Mouse (Mus musculus) stomach, embryonic 16.5 days (tissue): ENCODE measurements around the gene Lrrd1. TPM values are rescaled to one million over a fixed set of nuclear protein-coding genes. Genes with fewer than 3 reads are reported as not detected.
A peak's percentile ranks its signal among the peaks of the same experiment; 100 is the strongest.
"Not testable (repeated sequence)": the region's sequence is repeated elsewhere in the genome, so short reads cannot be mapped to it uniquely, and the experiment has no call there.

Experiments
- ATAC-seq: fragments of 200-750 bp; cut with Nextera tagmentation; 2 replicates; pipeline ENCODE4 v1.8.0; 2017; ENCODE audit warnings: moderate number of reproducible peaks, moderate TSS enrichment; ENCODE audit not compliant: insufficient read depth, low FRiP score
- H3K27ac ChIP-seq: fragments of 300-500 bp; sonication (generic); 2 replicates; pipeline ENCODE4 v1.5.1; 2014; ENCODE audit warnings: low read length
- H3K27me3 ChIP-seq: fragments of 300-500 bp; sonication (generic); 2 replicates; pipeline ENCODE4 v1.6.1; 2014; ENCODE audit warnings: low read length, control low read depth, mixed read lengths; ENCODE audit not compliant: control insufficient read depth, insufficient read depth
- H3K36me3 ChIP-seq: fragments of 300-500 bp; sonication (generic); 2 replicates; pipeline ENCODE4 v1.6.1; 2014; ENCODE audit warnings: low read length; ENCODE audit not compliant: control insufficient read depth, insufficient read depth
- H3K4me1 ChIP-seq: fragments of 300-500 bp; sonication (generic); 2 replicates; pipeline ENCODE4 v1.6.1; 2014; ENCODE audit warnings: low read length, control low read depth, mixed read lengths; ENCODE audit not compliant: control insufficient read depth, insufficient read depth
- H3K4me2 ChIP-seq: fragments of 300-500 bp; sonication (generic); 2 replicates; pipeline ENCODE4 v1.6.1; 2014; ENCODE audit warnings: low read depth, low read length, mixed read lengths
- H3K4me3 ChIP-seq: fragments of 300-500 bp; sonication (generic); replicated peaks from 2 replicates; pipeline ENCODE4 v1.5.1; 2014; ENCODE audit warnings: mild to moderate bottlenecking, low read length
- H3K9ac ChIP-seq: fragments of 300-500 bp; sonication (generic); 2 replicates; pipeline ENCODE4 v1.6.1; 2014; ENCODE audit warnings: low read length
- H3K9me3 ChIP-seq: fragments of 300-500 bp; sonication (generic); replicated peaks from 2 replicates; pipeline ENCODE4 v1.6.1; 2016; ENCODE audit warnings: low read length, control low read depth; ENCODE audit not compliant: control insufficient read depth
- WGBS: fragments of 180-500 bp; shearing (Covaris S2); extraction: QIAGEN DNeasy Blood & Tissue Kit; methylation state at CpG from one replicate; pipeline ENCODE4 v1.1.7; 2014; 5-methylcytosine and 5-hydroxymethylcytosine counted together
- polyA plus RNA-seq: library from polyadenylated mRNA; unstranded; fragments of >200 nt; fragmentation: Nextera tagmentation; extraction: Ambion mirVana; gene quantifications from 2 replicates; pipeline ENCODE4 v1.2.1, GENCODE M21; 2015

The Lrrd1 gene
- not detected in 2 replicates for polyA plus RNA-seq

GRCm38 (mm10) chr5:3845026-3845425 lies at the start of gene Lrrd1:
Gene Lrrd1, plus strand, starts transcription at chr5:3845173.
- H3K4me3 ChIP-seq, result peak within 1 kb of the TSS; percentile 30
- 9% methylated on average over 24 of the region's 24 CpGs for WGBS
- peak within 1 kb of the TSS; percentile 58 for H3K4me2 ChIP-seq
- no peak within 1 kb of the TSS for H3K27ac ChIP-seq
- H3K9ac ChIP-seq, result peak within 1 kb of the TSS; percentile 44; the same call in 1 of the 2 replicates
- no peaks in the 10 kb centered on the region for H3K36me3 ChIP-seq
- H3K4me1 ChIP-seq, result no peaks in the 10 kb centered on the region
- H3K27me3 ChIP-seq, result no peaks in the 10 kb centered on the region
- ATAC-seq, result no peak
- H3K9me3 ChIP-seq, result no peaks in the 10 kb centered on the region

DNA sequence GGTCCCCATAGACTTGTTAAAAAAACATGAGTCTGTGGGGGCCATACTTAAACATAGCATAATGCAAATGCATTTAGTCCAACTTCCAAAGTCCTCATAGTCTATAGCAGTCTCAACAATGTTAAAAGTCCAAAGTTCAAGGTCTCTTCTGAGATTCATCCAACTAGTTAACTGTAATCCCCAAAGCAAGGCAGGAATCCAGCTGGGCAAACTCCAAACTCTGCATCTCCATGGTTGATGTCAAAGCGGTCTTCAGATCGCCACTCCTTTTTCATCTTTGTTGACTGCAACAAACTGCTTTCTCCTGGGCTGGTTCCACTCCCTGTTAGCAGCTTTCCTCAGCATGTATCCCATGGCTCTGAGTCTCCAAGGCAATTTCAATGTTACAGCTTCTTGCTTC lies 47.9 kb upstream of the Lrrd1 start:
- not testable (repeated sequence) for H3K9me3 ChIP-seq, H3K27me3 ChIP-seq, H3K9ac ChIP-seq, H3K4me1 ChIP-seq, ATAC-seq, H3K4me3 ChIP-seq, H3K27ac ChIP-seq, H3K4me2 ChIP-seq, H3K36me3 ChIP-seq
- 94% methylated on average over 2 of the region's 2 CpGs for WGBS

- not testable (repeated sequence) for H3K4me3 ChIP-seq, H3K9me3 ChIP-seq, H3K9ac ChIP-seq, H3K27me3 ChIP-seq, H3K4me1 ChIP-seq, H3K27ac ChIP-seq, H3K4me2 ChIP-seq, ATAC-seq, H3K36me3 ChIP-seq
Measured at GRCm38 (mm10) chr5:3798656-3799055, 46.3 kb upstream of the Lrrd1 start.

DNA sequence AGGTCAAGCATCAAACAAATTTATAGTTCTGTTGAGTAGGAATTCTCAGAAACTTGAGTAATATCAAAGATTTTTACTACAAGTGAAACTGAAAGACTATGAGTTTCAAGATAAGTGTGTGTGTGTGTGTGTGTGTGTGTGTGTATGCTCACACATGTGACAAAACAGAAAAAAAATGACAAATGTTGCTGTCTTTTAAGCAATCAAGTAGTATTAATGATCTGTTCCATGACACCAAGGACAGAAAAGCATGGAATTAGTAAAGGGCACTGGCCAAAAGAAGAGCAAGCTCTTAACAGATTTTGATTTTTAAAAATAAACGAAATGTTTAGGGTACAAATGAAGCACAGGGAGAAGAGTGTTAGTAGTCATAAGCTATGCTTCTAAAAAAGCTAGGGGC lies 44.9 kb upstream of the Lrrd1 start:
- Histone ChIP-seq H3K9me3 (no peaks in the 10 kb centered on the region), H3K4me2 (no peak overlapping the region), H3K27me3 (no peaks in the 10 kb centered on the region), H3K4me1 (peaks cover 15% of the 10 kb centered on the region), H3K4me3 (no peak overlapping the region), H3K36me3 (no peaks in the 10 kb centered on the region), H3K9ac (no peak overlapping the region), H3K27ac (no peak overlapping the region)
- ATAC-seq, result no peak
- WGBS, result 85% methylated on average over 1 of the region's 1 CpGs

DNA sequence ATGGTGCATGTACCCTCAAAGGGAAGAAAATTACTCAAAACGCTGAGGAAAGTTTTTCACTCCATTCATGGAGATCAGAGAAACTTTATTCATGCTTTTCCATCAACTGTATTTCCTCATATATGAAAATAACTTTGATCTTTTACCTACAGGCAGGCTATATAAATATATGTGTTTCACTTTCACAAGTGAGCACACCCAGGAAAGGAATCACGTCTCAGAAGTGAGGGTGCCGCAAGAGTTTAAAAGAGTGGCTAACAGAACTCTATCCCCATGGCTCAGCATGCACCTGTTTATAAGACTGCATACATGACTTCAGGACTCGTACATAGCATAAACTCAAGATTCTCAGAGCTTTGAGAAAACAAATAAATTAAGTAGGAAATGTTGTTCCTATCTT lies 44.1 kb upstream of the Lrrd1 start:
- Histone ChIP-seq H3K27me3 (no peaks in the 10 kb centered on the region), H3K9ac (no peak overlapping the region), H3K36me3 (no peaks in the 10 kb centered on the region), H3K4me2 (no peak overlapping the region), H3K4me1 (peaks cover 15% of the 10 kb centered on the region), H3K27ac (no peak overlapping the region), H3K4me3 (no peak overlapping the region), H3K9me3 (no peaks in the 10 kb centered on the region)
- no peak for ATAC-seq
- WGBS, result 72% methylated on average over 4 of the region's 4 CpGs

- Histone ChIP-seq H3K27me3 (no peaks in the 10 kb centered on the region), H3K36me3 (no peaks in the 10 kb centered on the region), H3K27ac (peak overlapping the region; percentile 94), H3K9ac (peak overlapping the region; percentile 90), H3K9me3 (no peaks in the 10 kb centered on the region), H3K4me2 (peak overlapping the region; percentile 84), H3K4me3 (peak overlapping the region; percentile 74), H3K4me1 (peaks cover 15% of the 10 kb centered on the region)
- ATAC-seq, result no peak
- WGBS, result 5% methylated on average over 18 of the region's 18 CpGs
Measured at GRCm38 (mm10) chr5:3801672-3802432, 43.1 kb upstream of the Lrrd1 start.

DNA sequence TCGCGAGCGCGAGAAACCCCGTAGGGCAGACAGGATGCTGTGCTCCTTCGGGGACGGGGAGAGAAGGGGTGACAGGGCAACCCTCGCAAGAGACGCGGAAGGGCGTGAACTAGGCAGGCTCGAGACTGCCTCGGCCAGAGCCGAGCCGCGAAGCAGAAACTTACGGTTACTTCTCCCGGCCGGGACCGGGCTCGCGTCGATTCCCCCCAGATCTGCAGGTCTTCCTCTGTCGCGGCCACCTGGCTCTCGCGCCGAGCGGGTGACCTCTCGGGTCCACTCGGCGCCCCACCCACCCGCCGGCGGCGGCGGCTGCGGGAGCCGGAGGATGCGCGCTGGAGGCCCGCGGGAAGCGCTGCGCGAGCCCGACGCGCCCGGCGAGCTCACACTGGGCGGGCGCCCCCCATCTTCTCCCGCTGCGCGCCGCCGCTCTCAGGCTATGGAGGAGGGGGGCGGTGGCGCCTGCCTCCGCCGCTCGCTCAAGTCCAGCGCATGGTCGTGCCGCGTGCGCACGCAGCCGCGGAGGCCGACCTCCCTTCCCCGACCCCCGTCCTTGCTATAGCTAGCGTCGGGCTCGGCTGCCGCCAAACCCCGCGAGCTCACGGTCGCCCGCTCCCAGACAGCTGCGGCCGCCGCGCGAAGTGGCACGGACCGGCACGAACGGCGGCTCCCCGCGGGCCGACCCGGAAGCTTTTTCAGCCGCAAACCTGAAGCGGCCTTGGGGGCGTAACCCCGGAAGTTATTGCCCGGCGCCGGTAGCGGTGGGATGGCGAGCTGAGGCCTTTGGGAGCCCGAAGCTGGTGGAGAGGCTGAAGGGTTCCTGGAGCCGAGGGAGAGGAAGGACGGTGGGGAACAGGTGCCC lies 42.3 kb upstream of the Lrrd1 start, which contains the start of the genes Ankib1 and Krit1:
TSS of gene Ankib1 (minus strand) at position 493 of the 859 bp plus-strand sequence.
TSS of gene Krit1 (plus strand) at position 752 of the 859 bp plus-strand sequence.
- H3K4me1 ChIP-seq, result peaks cover 15% of the 10 kb centered on the region
- H3K27ac ChIP-seq, result peak within 1 kb of the TSS; percentile 94
- peak within 1 kb of the TSS; percentile 74 for H3K4me3 ChIP-seq
- ATAC-seq, result peak; percentile 94
- peak within 1 kb of the TSS; percentile 84 for H3K4me2 ChIP-seq
- no peaks in the 10 kb centered on the region for H3K9me3 ChIP-seq
- no peaks in the 10 kb centered on the region for H3K27me3 ChIP-seq
- no peaks in the 10 kb centered on the region for H3K36me3 ChIP-seq
- peak within 1 kb of the TSS; percentile 90 for H3K9ac ChIP-seq
- under 1% methylated on average over 109 of the region's 109 CpGs for WGBS

DNA sequence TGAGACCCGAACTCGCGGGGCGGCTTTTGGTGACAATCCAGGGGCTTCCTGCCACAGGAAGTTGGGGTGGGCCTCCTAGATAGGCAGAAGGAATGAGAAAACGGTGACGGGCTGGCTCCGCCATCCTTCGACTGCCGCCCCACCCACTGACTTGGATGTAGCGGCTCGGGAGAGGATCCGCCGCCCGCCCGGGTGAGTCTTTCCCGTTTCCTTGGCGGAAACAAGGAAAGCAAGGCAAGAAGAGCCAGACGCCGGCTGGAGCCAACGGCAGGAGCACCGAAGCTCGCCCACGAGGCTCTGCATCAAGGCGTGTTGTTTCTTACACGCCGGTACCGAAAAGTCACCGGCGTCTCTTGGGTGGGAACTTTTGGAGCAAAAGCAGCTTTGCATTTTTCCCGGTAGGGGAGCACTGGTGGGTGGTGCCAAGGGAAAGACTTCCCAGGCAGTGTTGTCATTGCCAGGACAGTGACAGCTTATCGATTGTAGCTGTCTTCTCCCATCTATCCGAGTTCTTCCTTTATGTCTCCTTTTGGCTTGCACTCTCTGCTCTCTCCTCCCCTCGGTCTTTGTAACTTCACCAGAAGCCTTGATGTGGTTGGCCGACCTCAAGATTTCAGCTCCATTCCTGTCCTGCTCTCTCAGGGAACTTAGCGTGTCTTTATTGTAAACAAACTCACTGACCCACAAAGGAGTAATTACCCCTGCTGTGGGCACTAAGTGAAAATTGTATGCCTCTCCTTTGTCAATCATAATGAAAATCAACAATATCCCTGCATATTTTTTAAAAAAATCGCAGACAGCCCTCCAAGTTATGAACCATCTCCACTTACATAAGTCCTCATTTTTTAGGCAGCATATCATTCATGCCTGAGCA lies 41.4 kb upstream of the Lrrd1 start:
- H3K27ac ChIP-seq, result peak overlapping the region; percentile 94
- H3K9me3 ChIP-seq, result no peaks in the 10 kb centered on the region
- H3K27me3 ChIP-seq, result no peaks in the 10 kb centered on the region
- H3K4me1 ChIP-seq, result peaks cover 15% of the 10 kb centered on the region
- H3K36me3 ChIP-seq, result no peaks in the 10 kb centered on the region
- peak overlapping the region; percentile 74 for H3K4me3 ChIP-seq
- peak; percentile 78; the same call in 1 of the 2 replicates for ATAC-seq
- WGBS, result under 1% methylated on average over 36 of the region's 36 CpGs
- peak overlapping the region; percentile 84 for H3K4me2 ChIP-seq
- H3K9ac ChIP-seq, result peak overlapping the region; percentile 90
